Mouse (Mus musculus) spleen, postnatal 10 days (tissue): ENCODE results near the gene Dtx3.

Experiments used
- DNase-seq, 2 experiments: peaks; one replicate each; pipeline ENCODE4 v3.0.0; 2021 to 2022; ENCODE audit warnings: low spot score in 2 of 2

Dtx3 gene

GRCm38 (mm10) chr10:127185506-127185905 lies 10.0 kb downstream of the Dtx3 start:
- no peak for DNase-seq

- no peak for DNase-seq
Observed at GRCm38 (mm10) chr10:127185101-127185500, 10.4 kb downstream of the Dtx3 start.

GRCm38 (mm10) chr10:127183759-127184158 lies 11.8 kb downstream of the Dtx3 start:
- peak in 1 of 2 experiments; percentile 33 for DNase-seq

- DNase-seq = no peak
Observed at GRCm38 (mm10) chr10:127182624-127183023, 12.9 kb downstream of the Dtx3 start.

GRCm38 (mm10) chr10:127181566-127181965 lies 14.0 kb downstream of the Dtx3 start:
- DNase-seq = no peak

- DNase-seq = no peak
Observed at GRCm38 (mm10) chr10:127180695-127181047, 14.9 kb downstream of the Dtx3 start.

GRCm38 (mm10) chr10:127179871-127180694 lies 15.4 kb downstream of the Dtx3 start, which contains the start of gene Slc26a10:
Gene Slc26a10 (minus strand): TSS chr10:127180645.
- DNase-seq = no peak

GRCm38 (mm10) chr10:127178286-127179027 lies 17.1 kb downstream of the Dtx3 start:
- DNase-seq = peak in 1 of 2 experiments; percentile 32

- DNase-seq = peak; percentile 57 to 77
Observed at GRCm38 (mm10) chr10:127177719-127178118, 17.8 kb downstream of the Dtx3 start.

GRCm38 (mm10) chr10:127177235-127177634 lies 18.3 kb downstream of the Dtx3 start:
- DNase-seq = peak in 1 of 2 experiments; percentile 14

GRCm38 (mm10) chr10:127176756-127177155 lies 18.8 kb downstream of the Dtx3 start:
- peak in 1 of 2 experiments; percentile 17 for DNase-seq

- DNase-seq = peak in 1 of 2 experiments; percentile 9
Observed at GRCm38 (mm10) chr10:127176228-127176627, 19.3 kb downstream of the Dtx3 start.

- DNase-seq = no peak
Observed at GRCm38 (mm10) chr10:127174170-127174569, 21.4 kb downstream of the Dtx3 start.

GRCm38 (mm10) chr10:127173148-127174065 lies 22.1 kb downstream of the Dtx3 start:
- DNase-seq = peak in 1 of 2 experiments; percentile 13

- peak in 1 of 2 experiments; percentile 13 for DNase-seq
Observed at GRCm38 (mm10) chr10:127171631-127172200, 23.8 kb downstream of the Dtx3 start.

- peak; percentile 81 to 89 for DNase-seq
Observed at GRCm38 (mm10) chr10:127170837-127171272, 24.7 kb downstream of the Dtx3 start.

GRCm38 (mm10) chr10:127170002-127170401 lies 25.5 kb downstream of the Dtx3 start:
- DNase-seq = peak; percentile 32 to 54

GRCm38 (mm10) chr10:127167614-127168192 lies 27.8 kb downstream of the Dtx3 start:
- peak in 1 of 2 experiments; percentile 18 for DNase-seq

- peak in 1 of 2 experiments; percentile 24 for DNase-seq
Observed at GRCm38 (mm10) chr10:127166771-127167613, 28.5 kb downstream of the Dtx3 start.

GRCm38 (mm10) chr10:127166404-127166715 lies 29.2 kb downstream of the Dtx3 start:
- DNase-seq = no peak
